Mouse (Mus musculus) embryonic facial prominence, embryonic 11.5 days (tissue): Measurements from ENCODE around the gene Map4k3. TPM values are rescaled to one million over a fixed set of nuclear protein-coding genes. Genes with fewer than 3 reads are reported as not detected.

Experiments used
- ATAC-seq: fragments of 200-750 bp; cut with Nextera tagmentation; replicated peaks from 2 replicates; pipeline ENCODE4 v1.8.0; 2017; ENCODE audit warnings: low read depth; ENCODE audit not compliant: insufficient number of reproducible peaks, low FRiP score, low TSS enrichment
- DNase-seq: peaks from one replicate; pipeline ENCODE4 v3.0.0-alpha.2; 2015; ENCODE audit warnings: low spot score
- H3K27ac ChIP-seq: fragments of 300-500 bp; sonication (generic); replicated peaks from 2 replicates; pipeline ENCODE4 v1.5.1; 2014; ENCODE audit warnings: mild to moderate bottlenecking, low read depth, low read length, control low read depth
- H3K27me3 ChIP-seq: fragments of 300-500 bp; sonication (generic); 2 replicates; pipeline ENCODE4 v1.6.1; 2014; ENCODE audit warnings: mild to moderate bottlenecking, low read length, moderate library complexity, mixed read lengths; ENCODE audit not compliant: control insufficient read depth, insufficient read depth
- H3K36me3 ChIP-seq: fragments of 300-500 bp; sonication (generic); replicated peaks from 2 replicates; pipeline ENCODE4 v1.6.1; 2014; ENCODE audit warnings: low read depth, mild to moderate bottlenecking, low read length, moderate library complexity, mixed read lengths; ENCODE audit not compliant: control insufficient read depth, insufficient read depth
- H3K4me1 ChIP-seq: fragments of 300-500 bp; sonication (generic); 2 replicates; pipeline ENCODE4 v1.6.1; 2014; ENCODE audit warnings: low read length, mixed read lengths; ENCODE audit not compliant: control insufficient read depth, insufficient read depth
- H3K4me2 ChIP-seq: fragments of 300-500 bp; sonication (generic); 2 replicates; pipeline ENCODE4 v1.6.1; 2014; ENCODE audit warnings: low read depth, mild to moderate bottlenecking, control low read depth, low read length, moderate library complexity
- H3K4me3 ChIP-seq: fragments of 300-500 bp; sonication (generic); 2 replicates; pipeline ENCODE4 v1.5.1; 2014; ENCODE audit warnings: low read depth, low read length, control low read depth
- H3K9ac ChIP-seq: fragments of 300-500 bp; sonication (generic); replicated peaks from 2 replicates; pipeline ENCODE4 v1.6.1; 2014; ENCODE audit warnings: mild to moderate bottlenecking, control low read depth, low read length
- H3K9me3 ChIP-seq: fragments of 300-500 bp; sonication (generic); replicated peaks from 2 replicates; pipeline ENCODE4 v1.6.1; 2016; ENCODE audit warnings: mild to moderate bottlenecking, low read length, inconsistent platforms, mixed read lengths; ENCODE audit not compliant: control insufficient read depth
- WGBS: fragments of 180-500 bp; shearing (Covaris S2); extraction: QIAGEN DNeasy Blood & Tissue Kit; methylation state at CpG from one replicate; pipeline ENCODE4 v1.1.7; 2014; 5-methylcytosine and 5-hydroxymethylcytosine counted together
- polyA plus RNA-seq: library from polyadenylated mRNA; unstranded; fragments of >200 nt; fragmentation: Nextera tagmentation; extraction: Ambion mirVana; gene quantifications from 2 replicates; pipeline ENCODE4 v1.2.1, GENCODE M21; 2014

The Map4k3 gene
- polyA plus RNA-seq, 1 experiment from 2014 or later = 30.6 TPM

DNA sequence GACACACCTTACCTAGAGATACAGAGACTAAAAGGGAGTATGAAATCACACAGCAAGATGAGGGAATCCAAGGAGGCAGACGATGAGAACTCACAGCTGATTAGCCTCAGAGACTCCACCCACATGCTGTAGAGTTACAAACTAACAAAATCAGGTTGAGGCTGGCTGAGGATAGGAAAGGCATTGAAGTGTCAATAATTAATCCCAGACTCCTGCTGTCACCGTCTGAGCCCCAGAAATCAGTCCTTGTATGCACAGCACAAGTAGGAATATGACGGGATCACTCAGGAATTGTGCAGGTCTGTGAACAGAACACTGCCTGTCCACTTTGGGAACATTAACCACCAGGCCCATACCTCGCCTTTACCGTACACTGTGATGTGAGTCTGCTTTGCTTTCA is 81.4 kb downstream of the Map4k3 start:
- Histone ChIP-seq H3K4me3 (no peak overlapping the region), H3K27ac (no peak overlapping the region), H3K27me3 (no peaks in the 10 kb centered on the region), H3K9ac (no peak overlapping the region), H3K36me3 (peaks cover 3% of the 10 kb centered on the region), H3K9me3 (no peaks in the 10 kb centered on the region), H3K4me1 (no peaks in the 10 kb centered on the region), H3K4me2 (no peak overlapping the region)
- no peak for ATAC-seq
- no peak for DNase-seq
- WGBS = 73% methylated on average over 5 of the region's 5 CpGs

DNA sequence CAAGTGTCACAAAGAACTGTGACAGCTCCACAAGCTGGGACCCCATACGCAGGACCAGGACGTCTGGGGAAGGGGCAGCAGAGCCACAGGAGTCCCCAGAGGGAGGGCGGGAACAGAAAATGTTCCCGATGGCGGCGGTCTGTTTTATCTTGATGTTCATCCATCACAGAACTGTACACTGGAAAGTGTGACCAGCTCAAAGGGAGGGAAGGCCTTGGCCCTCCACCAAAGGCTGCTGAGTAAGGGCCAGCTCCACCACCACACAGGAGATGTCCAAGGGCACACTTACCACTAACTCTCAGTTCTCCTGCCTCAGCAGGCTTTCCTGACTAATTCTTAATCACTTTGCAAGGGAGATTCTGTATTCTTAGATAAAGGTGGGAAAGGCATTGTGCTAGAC is 82.2 kb downstream of the Map4k3 start:
- Histone ChIP-seq H3K36me3 (peaks cover 5% of the 10 kb centered on the region), H3K4me2 (no peak overlapping the region), H3K27ac (no peak overlapping the region), H3K4me3 (no peak overlapping the region), H3K4me1 (no peaks in the 10 kb centered on the region), H3K9me3 (no peaks in the 10 kb centered on the region), H3K27me3 (no peaks in the 10 kb centered on the region), H3K9ac (no peak overlapping the region)
- no peak for ATAC-seq
- DNase-seq = no peak
- 86% methylated on average over 6 of the region's 6 CpGs for WGBS

GRCm38 (mm10) chr17:80645694-80646034 is 82.6 kb downstream of the Map4k3 start:
- Histone ChIP-seq H3K4me2 (no peak overlapping the region), H3K36me3 (peaks cover 5% of the 10 kb centered on the region), H3K27me3 (no peaks in the 10 kb centered on the region), H3K9me3 (no peaks in the 10 kb centered on the region), H3K4me3 (no peak overlapping the region), H3K27ac (no peak overlapping the region), H3K9ac (no peak overlapping the region), H3K4me1 (no peaks in the 10 kb centered on the region)
- ATAC-seq (no peak), DNase-seq (no peak)
- 92% methylated on average over 8 of the region's 8 CpGs for WGBS

DNA sequence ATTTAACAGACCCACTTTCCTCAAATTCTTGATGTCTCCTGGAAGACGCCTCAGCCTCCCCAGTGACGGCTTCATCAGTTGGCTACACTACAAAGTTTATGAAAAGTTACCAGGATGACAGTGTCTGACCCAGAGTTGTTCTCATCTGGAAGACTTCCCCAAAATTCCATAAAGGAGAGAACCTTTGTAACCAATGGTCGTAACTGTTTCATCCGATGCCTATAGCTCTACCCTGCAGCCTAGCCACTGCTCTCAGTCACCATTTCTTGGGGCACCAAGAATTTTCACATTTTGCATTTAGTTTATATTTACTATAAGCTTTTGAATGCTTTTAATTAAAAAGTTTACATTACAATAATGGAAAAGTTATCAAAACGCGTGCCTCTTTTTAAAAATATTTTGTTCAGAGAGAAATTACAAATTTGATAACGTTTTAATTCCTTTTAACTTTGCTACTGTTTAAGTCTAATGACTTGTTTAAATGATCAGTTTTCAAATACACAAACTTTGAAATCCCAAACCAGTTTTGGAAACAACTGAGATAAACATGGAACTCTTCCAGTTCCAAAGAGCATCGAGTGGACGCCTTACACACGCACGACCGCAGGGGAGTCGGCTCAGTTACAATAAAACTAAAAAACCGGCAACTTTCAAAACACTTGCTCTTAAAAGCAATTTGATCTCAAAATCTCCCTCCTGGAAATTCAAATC is 83.1 kb downstream of the Map4k3 start:
- ATAC-seq = no peak
- H3K9me3 ChIP-seq = no peaks in the 10 kb centered on the region
- H3K9ac ChIP-seq = no peak overlapping the region
- no peak overlapping the region for H3K27ac ChIP-seq
- H3K27me3 ChIP-seq = no peaks in the 10 kb centered on the region
- H3K4me3 ChIP-seq = no peak overlapping the region
- no peaks in the 10 kb centered on the region for H3K4me1 ChIP-seq
- no peak overlapping the region for H3K4me2 ChIP-seq
- 89% methylated on average over 14 of the region's 14 CpGs for WGBS
- H3K36me3 ChIP-seq = peaks cover 5% of the 10 kb centered on the region
- no peak for DNase-seq

GRCm38 (mm10) chr17:80644567-80644966 is 83.7 kb downstream of the Map4k3 start:
- peaks cover 5% of the 10 kb centered on the region for H3K36me3 ChIP-seq
- no peak overlapping the region for H3K4me2 ChIP-seq
- DNase-seq (no peak), ATAC-seq (no peak)
- H3K27me3 ChIP-seq = no peaks in the 10 kb centered on the region
- WGBS = 50% methylated on average over 13 of the region's 13 CpGs
- H3K27ac ChIP-seq = no peak overlapping the region
- H3K4me3 ChIP-seq = no peak overlapping the region
- H3K9ac ChIP-seq = no peak overlapping the region
- no peaks in the 10 kb centered on the region for H3K4me1 ChIP-seq
- H3K9me3 ChIP-seq = no peaks in the 10 kb centered on the region

DNA sequence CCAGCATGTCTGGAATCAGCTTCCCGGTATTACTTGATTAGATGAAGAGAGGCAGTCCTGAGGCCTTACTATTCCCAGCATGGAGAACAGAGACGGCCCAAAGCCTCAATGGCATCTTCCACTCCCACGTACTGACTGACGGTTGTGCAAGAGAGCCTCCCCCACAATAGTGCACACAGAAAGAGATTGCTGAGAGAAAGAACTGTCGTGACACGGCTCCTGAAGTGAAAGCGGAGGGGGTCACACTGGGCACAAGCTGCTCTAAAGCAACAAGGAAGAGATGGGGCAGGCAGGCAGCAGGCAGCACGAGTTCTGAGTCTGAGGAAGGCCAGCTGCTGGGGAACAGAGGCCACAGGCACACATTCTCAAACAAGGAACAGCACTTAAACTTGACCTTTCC is 90.2 kb downstream of the Map4k3 start:
- Histone ChIP-seq H3K36me3 (peaks cover 4% of the 10 kb centered on the region), H3K27me3 (no peaks in the 10 kb centered on the region), H3K4me1 (no peaks in the 10 kb centered on the region), H3K27ac (no peak overlapping the region), H3K4me2 (no peak overlapping the region), H3K4me3 (no peak overlapping the region), H3K9ac (no peak overlapping the region), H3K9me3 (no peaks in the 10 kb centered on the region)
- DNase-seq (no peak), ATAC-seq (no peak)
- 76% methylated on average over 8 of the region's 8 CpGs for WGBS

- Histone ChIP-seq H3K4me2 (no peak overlapping the region), H3K9me3 (no peaks in the 10 kb centered on the region), H3K4me1 (no peaks in the 10 kb centered on the region), H3K27me3 (no peaks in the 10 kb centered on the region), H3K9ac (no peak overlapping the region), H3K4me3 (no peak overlapping the region), H3K27ac (no peak overlapping the region), H3K36me3 (peaks cover 2% of the 10 kb centered on the region)
- ATAC-seq (no peak), DNase-seq (no peak)
- 83% methylated on average over 1 of the region's 1 CpGs for WGBS
These were observed 92.5 kb downstream of the Map4k3 start for GRCm38 (mm10) chr17:80635794-80636193.

DNA sequence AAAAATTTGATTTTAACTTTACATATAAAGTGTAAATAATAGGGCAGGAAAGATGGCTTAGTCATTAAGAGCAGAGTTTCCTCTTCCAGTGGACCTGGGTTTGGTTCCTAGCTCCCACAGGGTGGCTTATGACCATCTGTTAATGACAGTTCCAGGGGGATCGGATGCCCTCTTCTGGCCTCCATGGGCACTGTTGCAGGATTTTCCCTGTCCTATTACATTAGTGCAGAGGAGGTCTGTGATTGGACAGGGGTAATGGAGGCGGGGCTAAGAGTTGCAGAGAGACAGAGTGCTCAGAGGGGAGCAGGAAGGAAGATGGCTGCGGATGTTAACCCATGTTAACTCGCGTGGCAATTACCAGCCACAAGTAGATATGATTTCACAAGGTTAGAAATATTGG is 95.4 kb downstream of the Map4k3 start:
- no peak for DNase-seq
- Histone ChIP-seq H3K4me1 (no peaks in the 10 kb centered on the region), H3K4me2 (no peak overlapping the region), H3K27ac (no peak overlapping the region), H3K4me3 (no peak overlapping the region), H3K9ac (no peak overlapping the region), H3K27me3 (no peaks in the 10 kb centered on the region), H3K36me3 (peaks cover 2% of the 10 kb centered on the region), H3K9me3 (no peaks in the 10 kb centered on the region)
- 92% methylated on average over 5 of the region's 5 CpGs for WGBS
- ATAC-seq = no peak
